Mouse (Mus musculus) CH12.LX (cell line): ENCODE measurements around the gene Dscam. TPM values are rescaled to one million over a fixed set of nuclear protein-coding genes. Genes with fewer than 3 reads are reported as not detected.
A peak's percentile ranks its signal among the peaks of the same experiment; 100 is the strongest.

Experiments used
- DNase-seq: peaks from one replicate; pipeline ENCODE4 v3.0.0-alpha.2; 2013; ENCODE audit errors: extremely low read depth
- H3K27ac ChIP-seq: 2 replicates; pipeline ENCODE4 v1.5.1; 2012; ENCODE audit warnings: low read depth, mild to moderate bottlenecking, control low read depth, moderate library complexity; ENCODE audit not compliant: insufficient read depth
- H3K27me3 ChIP-seq: replicated peaks from 2 replicates; pipeline ENCODE3; 2012; ENCODE audit warnings: inconsistent platforms
- H3K36me3 ChIP-seq, 2 experiments: replicated peaks in 1 of 2; 2 replicates each; pipeline versions ENCODE3 to v1.6.1; 2012; ENCODE audit warnings: inconsistent platforms in 1 of 2, low read length in 1 of 2, mild to moderate bottlenecking in 1 of 2, mixed read lengths in 1 of 2, moderate library complexity in 1 of 2; ENCODE audit not compliant: control insufficient read depth in 1 of 2, insufficient read depth in 1 of 2
- H3K4me1 ChIP-seq, 2 experiments: 2 replicates each; pipeline ENCODE4 v1.6.1; 2012; ENCODE audit warnings: inconsistent platforms in 1 of 2, moderate library complexity in 1 of 2; ENCODE audit not compliant: insufficient read depth in 2 of 2, control insufficient read depth in 1 of 2
- H3K4me2 ChIP-seq: 2 replicates; pipeline ENCODE4 v1.6.1; 2012; ENCODE audit warnings: low read depth, mild to moderate bottlenecking, control low read depth; ENCODE audit not compliant: poor library complexity, insufficient read depth, severe bottlenecking
- H3K4me3 ChIP-seq, 3 experiments: fragments of 150-350 bp in 1 of 3; sonication (generic) in 1 of 3; replicated peaks in 1 of 3; 2 replicates each; pipeline versions ENCODE3 to v1.5.1; 2011 to 2012; ENCODE audit warnings: low read depth in 2 of 3, low read length in 2 of 3, mild to moderate bottlenecking in 2 of 3, moderate library complexity in 2 of 3, control low read depth in 1 of 3, improper control_type of control experiment in 1 of 3, inconsistent platforms in 1 of 3, mixed read lengths in 1 of 3; ENCODE audit not compliant: poor library complexity in 1 of 3
- H3K79me2 ChIP-seq: replicated peaks from 2 replicates; pipeline ENCODE4 v1.6.1; 2012; ENCODE audit warnings: mild to moderate bottlenecking, moderate library complexity; ENCODE audit not compliant: control insufficient read depth, poor library complexity, insufficient read depth, severe bottlenecking; ENCODE audit errors: extremely low read depth
- H3K9ac ChIP-seq: 2 replicates; pipeline ENCODE4 v1.6.1; 2012; ENCODE audit warnings: low read depth, mild to moderate bottlenecking, control low read depth, moderate library complexity; ENCODE audit not compliant: insufficient read depth
- H3K9me3 ChIP-seq: replicated peaks from 2 replicates; pipeline ENCODE3; 2012; ENCODE audit warnings: low read length, inconsistent platforms, mixed read lengths
- BHLHE40 ChIP-seq: IDR thresholded peaks from 2 replicates; pipeline ENCODE4 v1.6.1; 2011; ENCODE audit warnings: mild to moderate bottlenecking, low read depth, low read length, improper control_type of control experiment
- CHD1 ChIP-seq: IDR thresholded peaks from 2 replicates; pipeline ENCODE4 v1.6.1; 2012; ENCODE audit warnings: low read depth, low read length, improper control_type of control experiment, inconsistent platforms
- CHD2 ChIP-seq: IDR thresholded peaks from 2 replicates; pipeline ENCODE4 v1.6.1; 2011; ENCODE audit warnings: low read length, improper control_type of control experiment
- CTCF ChIP-seq, 2 experiments: IDR thresholded peaks in 1 of 2; conservative IDR thresholded peaks in 1 of 2; 2 replicates each; pipeline ENCODE4 v1.5.1; 2011 to 2012; ENCODE audit warnings: low read depth in 2 of 2, low read length in 2 of 2, improper control_type of control experiment in 1 of 2, inconsistent platforms in 1 of 2, mild to moderate bottlenecking in 1 of 2, moderate library complexity in 1 of 2
- ETS1 ChIP-seq: conservative IDR thresholded peaks from 2 replicates; pipeline ENCODE4 v1.6.1; 2012; ENCODE audit warnings: low read depth, mild to moderate bottlenecking, inconsistent platforms, low read length, improper control_type of control experiment, moderate library complexity
- HCFC1 ChIP-seq: IDR thresholded peaks from 2 replicates; pipeline ENCODE4 v1.6.1; 2012; ENCODE audit warnings: low read depth, mild to moderate bottlenecking, inconsistent platforms, low read length, improper control_type of control experiment
- MAFK ChIP-seq: IDR thresholded peaks from 2 replicates; pipeline ENCODE4 v1.6.1; 2011; ENCODE audit warnings: low read length, improper control_type of control experiment; ENCODE audit not compliant: insufficient replicate concordance
- MEF2A ChIP-seq: IDR thresholded peaks from 2 replicates; pipeline ENCODE4 v1.6.1; 2014; ENCODE audit warnings: low read depth, mild to moderate bottlenecking, inconsistent platforms, low read length, improper control_type of control experiment, borderline replicate concordance
- POLR2A ChIP-seq: IDR thresholded peaks from 2 replicates; pipeline ENCODE4 v1.6.1; 2011; ENCODE audit warnings: low read depth, mild to moderate bottlenecking, improper control_type of control experiment, low read length
- RAD21 ChIP-seq: IDR thresholded peaks from 2 replicates; pipeline ENCODE4 v1.6.1; 2011; ENCODE audit warnings: low read depth, mild to moderate bottlenecking, low read length, improper control_type of control experiment, moderate library complexity
- RCOR1 ChIP-seq: conservative IDR thresholded peaks from 2 replicates; pipeline ENCODE4 v1.6.1; 2012; ENCODE audit warnings: low read depth, mild to moderate bottlenecking, inconsistent platforms, low read length, improper control_type of control experiment
- SIN3A ChIP-seq: IDR thresholded peaks from 2 replicates; pipeline ENCODE4 v1.6.1; 2012; ENCODE audit warnings: low read length, improper control_type of control experiment, inconsistent platforms
- SMC3 ChIP-seq: IDR thresholded peaks from 2 replicates; pipeline ENCODE4 v1.6.1; 2011; ENCODE audit warnings: low read depth, low read length, improper control_type of control experiment
- TBP ChIP-seq: conservative IDR thresholded peaks from 2 replicates; pipeline ENCODE4 v1.6.1; 2011; ENCODE audit warnings: low read depth, low read length, improper control_type of control experiment
- ZMIZ1 ChIP-seq: IDR thresholded peaks from 2 replicates; pipeline ENCODE4 v1.6.1; 2012; ENCODE audit warnings: low read depth, mild to moderate bottlenecking, inconsistent platforms, low read length, improper control_type of control experiment
- ZNF384 ChIP-seq: IDR thresholded peaks from 2 replicates; pipeline ENCODE4 v1.6.1; 2012; ENCODE audit warnings: low read depth, low read length, improper control_type of control experiment, inconsistent platforms
- dilution Hi-C: fragments of 300-500 bp; cut with MboI; formaldehyde crosslinking; loops from 2 replicates; pipeline ENCODE4 v1.14.3; 2020; ENCODE audit warnings: low sequenced_read_pairs; ENCODE audit not compliant: extremely low pct_unique_long_range_greater_than_20kb, extremely low pct_ligation_motif_present
- in situ Hi-C: fragments of 300-500 bp; cut with MboI; formaldehyde crosslinking; loops from 3 replicates; pipeline ENCODE4 v1.14.3; 2019; ENCODE audit warnings: low sequenced_read_pairs, low pct_ligation_motif_present, low pct_unique_long_range_greater_than_20kb, mixed read lengths
- polyA plus RNA-seq: library from polyadenylated mRNA; unstranded; fragments of >175 nt; gene quantifications from 2 replicates; pipeline ENCODE4 v1.2.1, GENCODE M21; 2012; ENCODE audit warnings: low read depth; ENCODE audit not compliant: insufficient read length
- total RNA-seq, 2 experiments: library from RNA; depleted of rRNA; stranded (reverse); fragments of 300-350 nt in 1 of 2; fragments of >200 nt in 1 of 2; gene quantifications; 2 replicates each; pipeline ENCODE4 v1.2.3; 2012 to 2014

The Dscam gene
- total and polyA plus RNA-seq, 3 experiments = under 0.01 to 0.39 (median 0.12) TPM

DNA sequence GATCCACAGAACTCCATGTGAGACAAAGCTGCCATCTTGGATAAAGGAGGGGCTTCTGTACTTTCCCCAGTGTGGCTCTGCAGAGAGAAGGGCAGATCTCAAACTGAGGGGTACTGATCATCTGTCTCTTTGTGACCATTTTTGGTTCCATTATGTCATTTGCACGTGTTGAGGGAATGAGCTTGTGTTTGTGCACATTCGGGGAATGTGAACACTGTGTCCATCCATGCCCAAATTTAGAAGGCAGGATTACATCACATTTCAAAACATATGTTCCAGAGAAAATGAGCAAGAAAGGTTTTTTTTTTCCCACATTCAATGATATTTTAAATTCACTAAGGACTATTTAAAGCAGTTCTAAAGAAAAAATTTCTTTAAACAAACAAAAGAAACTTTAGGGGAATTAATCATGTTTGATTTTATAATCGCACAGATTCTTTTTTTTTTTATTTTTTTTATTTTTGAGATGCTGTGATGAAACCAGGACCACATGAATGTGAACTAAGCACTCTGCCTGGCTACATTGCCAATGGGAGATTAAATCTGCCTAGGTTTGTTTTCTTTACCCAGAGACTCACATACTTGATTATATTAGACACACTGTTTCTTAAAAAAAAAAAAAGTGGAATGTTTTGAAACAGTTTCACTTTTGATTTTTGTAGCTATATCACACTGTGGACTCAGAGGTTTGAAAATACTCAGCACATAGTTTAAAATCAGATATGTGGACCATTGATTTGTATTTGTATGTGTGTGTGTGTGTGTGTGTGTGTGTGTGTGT lies 269.1 kb downstream of the Dscam start:
- no peaks in the 10 kb centered on the region; a peak in 1 of 4 replicates for H3K4me1 ChIP-seq
- H3K27ac ChIP-seq = no peak overlapping the region
- dilution Hi-C loops = no loop called here
- TF ChIP-seq ZNF384 (peak; percentile 57), SIN3A (no peak), BHLHE40 (peak; percentile 47), ETS1 (no peak), RAD21 (no peak)
- no peaks in the 10 kb centered on the region for H3K9me3 ChIP-seq
- no peak for DNase-seq
- no peak overlapping the region for H3K4me3 ChIP-seq
- H3K36me3 ChIP-seq = no peaks in the 10 kb centered on the region
- no peaks in the 10 kb centered on the region for H3K79me2 ChIP-seq
- no peaks in the 10 kb centered on the region for H3K27me3 ChIP-seq
- in situ Hi-C loops = no loop called here
- H3K4me2 ChIP-seq = no peak overlapping the region
- no peak overlapping the region for H3K9ac ChIP-seq

- no peaks in the 10 kb centered on the region for H3K27me3 ChIP-seq
- no peaks in the 10 kb centered on the region; a peak in 1 of 4 replicates for H3K4me1 ChIP-seq
- in situ Hi-C loops = loop anchor here (10.0 kb wide), 1 partner anchor 375 kb away; no protein-coding TSS in a partner anchor
- TF ChIP-seq CTCF (conservative IDR thresholded peaks at IDR 0.05 in 1 of 2, IDR thresholded peaks at IDR 0.05 in 1 of 2; ENCODE audit: low read depth in 2 of 2, low read length in 2 of 2) = peak in 1 of 2 experiments; percentile 36; a peak in 2 of 4 replicates
- no peak for TF ChIP-seq MEF2A
- no peak for TF ChIP-seq POLR2A
- no peak for TF ChIP-seq MAFK
- TF ChIP-seq RCOR1 = no peak
- no peak for TF ChIP-seq CHD2
- no peak for TF ChIP-seq HCFC1
- peak; percentile 32 for TF ChIP-seq RAD21
- no peak for TF ChIP-seq SMC3
- TF ChIP-seq CHD1 = no peak
- TF ChIP-seq TBP = no peak
- no peak for TF ChIP-seq ZMIZ1
- H3K9me3 ChIP-seq = no peaks in the 10 kb centered on the region
- dilution Hi-C loops = no loop called here
- H3K27ac ChIP-seq = no peak overlapping the region
- no peak overlapping the region for H3K9ac ChIP-seq
- H3K36me3 ChIP-seq = no peaks in the 10 kb centered on the region
- no peak overlapping the region for H3K4me2 ChIP-seq
- H3K79me2 ChIP-seq = no peaks in the 10 kb centered on the region
- no peak overlapping the region for H3K4me3 ChIP-seq
- DNase-seq = no peak
Measured at GRCm38 (mm10) chr16:96899329-96899728, 271.2 kb downstream of the Dscam start.
